Mouse (Mus musculus) activated CD4-positive, CD25-positive, alpha-beta regulatory T cell, adult 9 weeks (primary cell): Measurements from ENCODE around the gene Ptger1. TPM values are rescaled to one million over a fixed set of nuclear protein-coding genes. Genes with fewer than 3 reads are reported as not detected.

ENCODE experiments used
- polyA plus RNA-seq: library from polyadenylated mRNA; unstranded; fragments of 100-300 nt; shearing (Covaris generic); gene quantifications from one replicate; pipeline ENCODE4 v1.2.1, GENCODE M21; 2017

Gene Ptger1
- 0.43 TPM for polyA plus RNA-seq

DNA sequence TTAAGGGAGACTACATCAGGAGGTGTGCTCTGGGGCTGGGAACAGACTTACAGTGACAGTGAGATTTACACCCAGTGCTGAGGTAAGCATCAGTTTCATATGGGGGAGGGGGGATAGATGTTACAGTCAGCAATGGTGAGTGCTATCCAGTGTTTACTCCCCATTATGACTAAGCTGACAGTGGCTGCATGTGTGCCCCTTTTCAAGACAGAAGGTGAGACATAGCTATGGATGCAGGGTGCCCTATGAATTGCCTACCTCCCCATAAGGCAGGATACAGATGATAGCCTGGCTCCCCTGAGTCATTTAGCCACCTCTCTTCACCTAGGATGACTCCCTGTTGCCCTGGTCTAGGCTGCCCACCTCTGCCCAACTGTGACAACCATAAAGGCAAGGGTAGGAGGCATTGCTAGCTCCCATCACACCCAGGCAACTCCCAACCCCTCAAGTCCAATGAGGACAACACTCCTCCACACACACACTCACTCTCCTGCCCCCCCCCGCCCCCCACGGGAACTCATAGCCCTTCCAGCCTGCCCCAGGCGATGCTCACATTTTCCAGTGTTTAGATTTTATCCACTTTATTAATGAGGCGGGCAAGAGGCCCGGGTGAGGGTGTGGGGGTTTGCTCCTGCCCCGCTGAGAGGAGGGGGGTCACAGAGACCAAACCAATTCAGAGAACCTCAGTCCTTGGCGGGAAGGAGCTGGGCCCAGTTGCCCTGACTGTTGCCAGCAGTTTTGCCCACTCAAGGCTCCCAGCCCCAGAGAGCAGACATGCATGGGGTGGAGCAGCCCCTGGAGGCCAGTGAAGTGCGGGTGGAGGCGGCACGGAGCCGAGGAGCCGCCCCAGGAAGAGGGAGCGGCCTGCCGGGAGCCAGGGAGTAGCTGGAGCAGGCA, at the start of gene Ptger1:
Gene Ptger1 (plus strand): TSS at position 710 of the 897 bp plus-strand sequence.

DNA sequence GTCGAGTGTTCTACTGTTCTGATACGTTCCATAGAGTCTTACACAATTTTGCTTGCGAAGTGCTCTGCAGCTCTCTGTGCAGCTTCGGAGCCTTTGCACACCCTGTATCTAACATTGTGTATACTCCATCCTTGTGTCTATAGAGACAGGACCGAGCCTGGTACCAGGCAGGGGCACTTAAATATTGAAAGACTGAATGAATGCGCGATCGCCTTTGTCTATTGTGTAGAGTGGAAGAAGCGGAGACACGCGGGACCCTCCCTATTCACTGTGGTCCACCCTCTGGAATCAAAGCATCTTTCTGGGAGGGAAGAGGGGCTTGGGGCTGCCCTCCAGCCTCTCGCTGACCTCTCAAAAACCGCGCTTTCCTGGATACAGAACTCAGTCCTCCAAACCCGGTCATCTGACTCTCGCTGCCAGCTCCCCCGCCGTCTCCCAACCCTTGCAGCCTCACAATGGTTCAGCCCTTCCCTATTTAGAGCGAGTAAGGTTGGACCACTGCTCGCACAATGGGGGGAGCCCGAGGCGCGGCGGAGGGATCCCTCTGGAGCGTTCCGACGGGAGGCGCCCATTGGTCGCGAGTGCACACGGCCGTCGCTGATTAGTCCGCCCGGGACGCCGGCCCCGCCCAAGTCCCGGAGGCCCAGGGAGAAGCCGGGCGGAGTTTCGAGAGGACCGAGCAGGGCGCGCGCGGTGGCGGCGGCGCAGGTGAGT, 14.3 kb upstream of the Ptger1 start, which contains the start of gene Gipc1:
Gene Gipc1 (plus strand): TSS at position 648 of the 714 bp plus-strand sequence.

DNA sequence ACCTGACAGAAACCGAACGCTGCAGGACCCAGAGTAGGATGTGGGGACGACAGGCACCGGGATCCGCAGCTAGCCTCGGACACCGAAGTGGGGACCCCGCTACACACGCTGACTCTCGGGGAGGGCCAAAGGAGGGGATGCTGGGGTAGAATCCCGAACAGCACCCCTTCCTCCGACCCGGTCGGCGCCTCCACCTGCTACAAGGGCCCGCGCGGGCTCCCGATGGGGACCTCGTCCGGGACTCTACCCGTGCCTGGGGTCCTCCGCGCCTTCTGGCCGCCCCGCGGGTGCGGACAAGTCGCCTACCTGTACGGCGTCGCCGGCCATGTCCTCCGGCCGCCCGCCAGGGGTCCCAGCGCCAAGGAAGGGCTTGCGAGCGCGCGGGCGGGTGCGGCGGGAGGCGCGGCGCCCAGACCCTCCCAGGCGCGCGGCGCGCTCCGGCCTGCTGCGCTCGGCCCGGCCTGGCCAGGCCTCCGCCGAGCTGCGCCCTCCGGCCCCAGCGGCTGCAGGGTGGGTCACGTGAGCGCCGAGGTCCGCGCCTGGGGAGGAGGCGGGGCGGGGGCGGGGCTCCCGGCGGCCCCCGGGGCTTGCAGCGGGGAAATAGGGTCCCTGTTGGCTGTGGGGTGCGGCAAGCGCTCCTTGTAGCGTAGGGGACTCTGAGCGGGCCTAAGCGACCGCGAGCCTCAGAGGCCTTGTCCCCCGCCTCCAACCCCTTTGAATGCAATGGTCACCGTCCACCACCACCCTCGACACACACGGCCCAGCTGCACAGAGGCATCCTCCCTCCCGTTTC, 32.4 kb downstream of the Ptger1 start, which contains the start of gene Pkn1:
Gene Pkn1 (minus strand): TSS at position 519 of the 793 bp plus-strand sequence.

DNA sequence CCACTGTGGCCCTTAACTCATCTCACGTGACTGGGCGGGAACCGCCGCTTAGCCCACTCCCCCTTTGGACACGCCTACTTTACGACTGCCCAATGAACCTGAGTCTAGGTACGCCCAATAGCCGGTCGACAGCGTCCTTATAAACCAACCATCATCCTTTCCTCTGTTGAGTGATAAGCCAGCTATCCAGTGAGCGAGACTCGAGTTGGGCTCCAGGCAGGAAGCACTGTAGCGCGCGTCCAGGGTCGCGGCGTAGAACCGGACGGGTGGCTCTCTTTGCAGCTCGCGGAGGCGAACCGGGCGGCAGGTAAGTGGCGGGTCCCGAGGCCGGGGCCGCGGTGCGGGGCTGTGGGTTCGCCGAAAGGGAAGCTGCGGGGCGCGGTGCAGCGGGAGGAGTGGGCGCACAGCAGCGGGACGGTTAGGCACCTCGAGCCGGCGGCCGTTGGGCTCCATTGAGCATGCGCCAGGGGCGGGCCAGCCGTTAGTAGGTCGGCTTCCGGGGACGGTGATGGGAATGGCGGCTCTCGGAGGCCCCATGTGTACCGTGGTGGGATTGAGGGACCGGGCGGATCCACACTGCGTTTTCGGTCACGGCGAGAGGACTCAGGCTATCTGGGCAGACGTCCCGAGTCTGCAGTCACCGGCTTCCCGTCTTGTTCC, 48.7 kb downstream of the Ptger1 start, which contains the start of gene Ddx39:
Gene Ddx39 (plus strand): TSS at position 147 of the 660 bp plus-strand sequence.

Other genes with a start within 250 kb of the Ptger1 start
- 27.8 TPM for gene Scoc, start 208.3 kb upstream of the Ptger1 start, polyA plus RNA-seq
- not detected for gene Olfr370, start 130.9 kb upstream of the Ptger1 start, polyA plus RNA-seq
- 283 TPM for gene Ndufb7, start 100.0 kb upstream of the Ptger1 start, polyA plus RNA-seq
- 480 TPM for gene Tecr, start 58.7 kb upstream of the Ptger1 start, polyA plus RNA-seq
- 128 TPM for gene Dnajb1, start 58.5 kb upstream of the Ptger1 start, polyA plus RNA-seq
- gene Gipc1, start 14.0 kb upstream of the Ptger1 start, polyA plus RNA-seq: 65.1 TPM
- gene Pkn1, start 32.5 kb downstream of the Ptger1 start, polyA plus RNA-seq: 16.0 TPM
- gene Ddx39, start 48.5 kb downstream of the Ptger1 start, polyA plus RNA-seq: 195 TPM
- 524 TPM for gene Adgre5, start 74.6 kb downstream of the Ptger1 start, polyA plus RNA-seq
- gene Adgrl1, start 233.4 kb downstream of the Ptger1 start, polyA plus RNA-seq: 3.8 TPM